Mouse (Mus musculus) limb, embryonic 15.5 days (tissue): Measurements from ENCODE around the gene Nmu. TPM values are rescaled to one million over a fixed set of nuclear protein-coding genes. Genes with fewer than 3 reads are reported as not detected.

Source experiments
- ATAC-seq: fragments of 200-750 bp; cut with Nextera tagmentation; 2 replicates; pipeline ENCODE4 v1.8.0; 2017; ENCODE audit warnings: low read depth, moderate TSS enrichment; ENCODE audit not compliant: insufficient number of reproducible peaks, low FRiP score, low TSS enrichment
- H3K27ac ChIP-seq: fragments of 300-500 bp; sonication (generic); 2 replicates; pipeline ENCODE4 v1.5.1; 2015; ENCODE audit warnings: moderate library complexity, mild to moderate bottlenecking, inconsistent platforms
- H3K27me3 ChIP-seq: fragments of 300-500 bp; sonication (generic); 2 replicates; pipeline ENCODE4 v1.6.1; 2015; ENCODE audit warnings: inconsistent platforms
- H3K36me3 ChIP-seq: fragments of 300-500 bp; sonication (generic); 2 replicates; pipeline ENCODE4 v1.6.1; 2015; ENCODE audit warnings: inconsistent platforms
- H3K4me1 ChIP-seq: fragments of 300-500 bp; sonication (generic); 2 replicates; pipeline ENCODE4 v1.6.1; 2015; ENCODE audit warnings: inconsistent platforms
- H3K4me2 ChIP-seq: fragments of 300-500 bp; sonication (generic); 2 replicates; pipeline ENCODE4 v1.6.1; 2015; ENCODE audit warnings: mild to moderate bottlenecking, inconsistent platforms
- H3K4me3 ChIP-seq: fragments of 300-500 bp; sonication (generic); 2 replicates; pipeline ENCODE4 v1.5.1; 2015; ENCODE audit warnings: mild to moderate bottlenecking, inconsistent platforms
- H3K9ac ChIP-seq: fragments of 300-500 bp; sonication (generic); 2 replicates; pipeline ENCODE4 v1.6.1; 2015; ENCODE audit warnings: inconsistent platforms
- H3K9me3 ChIP-seq: fragments of 300-500 bp; sonication (generic); 2 replicates; pipeline ENCODE4 v1.6.1; 2016; ENCODE audit warnings: inconsistent platforms
- WGBS: fragments of 180-500 bp; shearing (Covaris S2); methylation state at CpG from one replicate; pipeline ENCODE4 v1.1.7; 2015; 5-methylcytosine and 5-hydroxymethylcytosine counted together
- polyA plus RNA-seq: library from polyadenylated mRNA; unstranded; fragments of >200 nt; fragmentation: Nextera tagmentation; extraction: Ambion mirVana; gene quantifications from 2 replicates; pipeline ENCODE4 v1.2.1, GENCODE M21; 2015

Nmu gene
- polyA plus RNA-seq, 1 experiment from 2014 or later = 2.4 TPM

- no peaks in the 10 kb centered on the region for H3K27me3 ChIP-seq
- ATAC-seq = no peak
- H3K27ac ChIP-seq = no peak overlapping the region
- no peaks in the 10 kb centered on the region for H3K4me1 ChIP-seq
- no peak overlapping the region for H3K4me3 ChIP-seq
- 41% methylated on average over 7 of the region's 7 CpGs for WGBS
- H3K4me2 ChIP-seq = no peak overlapping the region
- no peak overlapping the region for H3K9ac ChIP-seq
- no peaks in the 10 kb centered on the region for H3K36me3 ChIP-seq
- H3K9me3 ChIP-seq = no peaks in the 10 kb centered on the region
These were observed 11.5 kb downstream of the Nmu start for GRCm38 (mm10) chr5:76351953-76352611.

- H3K4me2 ChIP-seq = no peak overlapping the region
- no peak overlapping the region for H3K9ac ChIP-seq
- H3K9me3 ChIP-seq = no peaks in the 10 kb centered on the region
- H3K36me3 ChIP-seq = no peaks in the 10 kb centered on the region
- H3K4me3 ChIP-seq = no peak overlapping the region
- H3K4me1 ChIP-seq = no peaks in the 10 kb centered on the region
- ATAC-seq = no peak
- H3K27me3 ChIP-seq = no peaks in the 10 kb centered on the region
- no peak overlapping the region for H3K27ac ChIP-seq
- WGBS = 78% methylated on average over 5 of the region's 5 CpGs
These were observed 12.1 kb downstream of the Nmu start for GRCm38 (mm10) chr5:76351537-76351936.

- no peaks in the 10 kb centered on the region for H3K4me1 ChIP-seq
- no peak overlapping the region for H3K27ac ChIP-seq
- H3K4me3 ChIP-seq = no peak overlapping the region
- H3K27me3 ChIP-seq = no peaks in the 10 kb centered on the region
- H3K9me3 ChIP-seq = no peaks in the 10 kb centered on the region
- no peak for ATAC-seq
- whole genome bisulfite sequencing = 59% methylated on average over 2 of the region's 2 CpGs
- no peak overlapping the region for H3K4me2 ChIP-seq
- H3K9ac ChIP-seq = no peak overlapping the region
- no peaks in the 10 kb centered on the region for H3K36me3 ChIP-seq
These were observed 17.5 kb downstream of the Nmu start for GRCm38 (mm10) chr5:76346137-76346536.

GRCm38 (mm10) chr5:76340931-76341330 is 22.7 kb downstream of the Nmu start:
- H3K9ac ChIP-seq = no peak overlapping the region
- H3K4me1 ChIP-seq = no peaks in the 10 kb centered on the region
- 65% methylated on average over 2 of the region's 2 CpGs for WGBS
- H3K4me3 ChIP-seq = no peak overlapping the region
- H3K9me3 ChIP-seq = no peaks in the 10 kb centered on the region
- no peak for ATAC-seq
- no peak overlapping the region for H3K4me2 ChIP-seq
- H3K27me3 ChIP-seq = no peaks in the 10 kb centered on the region
- no peak overlapping the region for H3K27ac ChIP-seq
- H3K36me3 ChIP-seq = no peaks in the 10 kb centered on the region

GRCm38 (mm10) chr5:76337100-76337499 is 26.5 kb downstream of the Nmu start:
- Histone ChIP-seq H3K4me2 (no peak overlapping the region), H3K4me3 (no peak overlapping the region), H3K27ac (no peak overlapping the region), H3K27me3 (no peaks in the 10 kb centered on the region), H3K4me1 (no peaks in the 10 kb centered on the region), H3K36me3 (no peaks in the 10 kb centered on the region), H3K9me3 (no peaks in the 10 kb centered on the region), H3K9ac (no peak overlapping the region)
- ATAC-seq = no peak
- 75% methylated on average over 8 of the region's 8 CpGs for WGBS

- H3K9me3 ChIP-seq = no peaks in the 10 kb centered on the region
- H3K36me3 ChIP-seq = no peaks in the 10 kb centered on the region
- no peaks in the 10 kb centered on the region for H3K27me3 ChIP-seq
- no peak overlapping the region for H3K4me2 ChIP-seq
- ATAC-seq = no peak
- 85% methylated on average over 4 of the region's 4 CpGs for WGBS
- no peak overlapping the region for H3K4me3 ChIP-seq
- no peak overlapping the region for H3K27ac ChIP-seq
- H3K9ac ChIP-seq = no peak overlapping the region
- H3K4me1 ChIP-seq = no peaks in the 10 kb centered on the region
These were observed 29.8 kb downstream of the Nmu start for GRCm38 (mm10) chr5:76333833-76334232.

- 88% methylated on average over 7 of the region's 7 CpGs for WGBS
- H3K9ac ChIP-seq = no peak within 1 kb of the TSS
- no peaks in the 10 kb centered on the region for H3K9me3 ChIP-seq
- H3K4me3 ChIP-seq = no peak within 1 kb of the TSS
- no peaks in the 10 kb centered on the region for H3K4me1 ChIP-seq
- no peaks in the 10 kb centered on the region for H3K27me3 ChIP-seq
- no peak within 1 kb of the TSS for H3K27ac ChIP-seq
- H3K36me3 ChIP-seq = no peaks in the 10 kb centered on the region
- ATAC-seq = no peak
- no peak within 1 kb of the TSS for H3K4me2 ChIP-seq
These were observed 32.6 kb downstream of the Nmu start, which contains the start of gene Pdcl2 for GRCm38 (mm10) chr5:76330953-76331352. Pdcl2 (minus strand) TSS chr5:76331156.

- H3K27ac ChIP-seq = no peak overlapping the region
- ATAC-seq = no peak
- H3K4me1 ChIP-seq = no peaks in the 10 kb centered on the region
- no peak overlapping the region for H3K9ac ChIP-seq
- no peak overlapping the region for H3K4me3 ChIP-seq
- no peaks in the 10 kb centered on the region for H3K36me3 ChIP-seq
- 38% methylated on average over 2 of the region's 2 CpGs for WGBS
- no peaks in the 10 kb centered on the region for H3K9me3 ChIP-seq
- no peaks in the 10 kb centered on the region for H3K27me3 ChIP-seq
- no peak overlapping the region for H3K4me2 ChIP-seq
These were observed 36.3 kb downstream of the Nmu start for GRCm38 (mm10) chr5:76327296-76327695.

GRCm38 (mm10) chr5:76325113-76325512 is 38.5 kb downstream of the Nmu start:
- ATAC-seq = no peak
- Histone ChIP-seq H3K4me1 (peaks cover 5% of the 10 kb centered on the region; the same call in 1 of the 2 replicates), H3K36me3 (no peaks in the 10 kb centered on the region), H3K4me2 (no peak overlapping the region), H3K27ac (no peak overlapping the region), H3K4me3 (no peak overlapping the region), H3K9me3 (no peaks in the 10 kb centered on the region), H3K9ac (no peak overlapping the region), H3K27me3 (no peaks in the 10 kb centered on the region)
- 81% methylated on average over 4 of the region's 4 CpGs for WGBS

- Histone ChIP-seq H3K4me1 (peaks cover 5% of the 10 kb centered on the region; the same call in 1 of the 2 replicates), H3K4me2 (no peak overlapping the region), H3K9me3 (no peaks in the 10 kb centered on the region), H3K27ac (no peak overlapping the region; the same call in 1 of the 2 replicates), H3K4me3 (no peak overlapping the region), H3K36me3 (no peaks in the 10 kb centered on the region), H3K27me3 (no peaks in the 10 kb centered on the region), H3K9ac (no peak overlapping the region)
- WGBS = 52% methylated on average over 11 of the region's 11 CpGs
- no peak for ATAC-seq
These were observed 42.1 kb downstream of the Nmu start for GRCm38 (mm10) chr5:76321249-76322196.

GRCm38 (mm10) chr5:76308206-76308605 is 55.4 kb downstream of the Nmu start:
- WGBS = 55% methylated on average over 2 of the region's 2 CpGs
- Histone ChIP-seq H3K27me3 (no peaks in the 10 kb centered on the region), H3K9me3 (no peaks in the 10 kb centered on the region), H3K4me1 (peaks cover 7% of the 10 kb centered on the region), H3K9ac (no peak overlapping the region), H3K4me3 (no peak overlapping the region), H3K4me2 (no peak overlapping the region), H3K36me3 (no peaks in the 10 kb centered on the region), H3K27ac (no peak overlapping the region)
- ATAC-seq = no peak

GRCm38 (mm10) chr5:76306261-76306660 is 57.3 kb downstream of the Nmu start:
- H3K4me2 ChIP-seq = no peak overlapping the region
- H3K4me1 ChIP-seq = peaks cover 10% of the 10 kb centered on the region
- ATAC-seq = no peak
- H3K36me3 ChIP-seq = no peaks in the 10 kb centered on the region
- H3K27ac ChIP-seq = no peak overlapping the region
- WGBS = 65% methylated on average over 3 of the region's 3 CpGs
- H3K27me3 ChIP-seq = no peaks in the 10 kb centered on the region
- no peak overlapping the region for H3K9ac ChIP-seq
- H3K4me3 ChIP-seq = no peak overlapping the region
- H3K9me3 ChIP-seq = no peaks in the 10 kb centered on the region
